Mouse (Mus musculus) layer of hippocampus, adult 11-12 months (tissue): ENCODE results near the gene Tmem176a.

ENCODE experiments used
- DNase-seq: peaks from one replicate; pipeline ENCODE4 v3.0.0; 2022; ENCODE audit warnings: low spot score

Tmem176a gene

GRCm38 (mm10) chr6:48894203-48894602 lies 53.5 kb downstream of the Tmem176a start:
- no peak for DNase-seq

GRCm38 (mm10) chr6:48894938-48895818 lies 54.5 kb downstream of the Tmem176a start:
- no peak for DNase-seq

GRCm38 (mm10) chr6:48895941-48896340 lies 55.2 kb downstream of the Tmem176a start:
- no peak for DNase-seq
